Mouse (Mus musculus) hematopoietic stem cell, adult 5-6 weeks (primary cell): ENCODE measurements around the gene Sec16a. TPM values are rescaled to one million over a fixed set of nuclear protein-coding genes. Genes with fewer than 3 reads are reported as not detected.
"Not testable (repeated sequence)": the region's sequence is repeated elsewhere in the genome, so short reads cannot be mapped to it uniquely, and the experiment has no call there.

Experiments
- ATAC-seq, 2 experiments: fragments of 125-278 bp in 1 of 2; replicated peaks in 1 of 2; 2 replicates each; pipeline ENCODE4 v1.8.0; 2016 to 2017; ENCODE audit warnings: inconsistent platforms in 2 of 2, mild to moderate bottlenecking in 2 of 2, moderate number of reproducible peaks in 2 of 2, low read depth in 1 of 2, moderate TSS enrichment in 1 of 2; ENCODE audit not compliant: low FRiP score in 2 of 2, poor library complexity in 2 of 2, severe bottlenecking in 2 of 2, insufficient read depth in 1 of 2, low TSS enrichment in 1 of 2
- total RNA-seq: library from RNA; stranded (forward); fragments of 172-1452, 232-1000 nt; gene quantifications from 2 replicates; pipeline ENCODE4 v1.2.3, GENCODE M21; 2017

The Sec16a gene
- total RNA-seq, 1 experiment from 2014 or later: 30.8 TPM

GRCm38 (mm10) chr2:26410091-26410490 lies 34.9 kb downstream of the Sec16a start:
- ATAC-seq: no peak

DNA sequence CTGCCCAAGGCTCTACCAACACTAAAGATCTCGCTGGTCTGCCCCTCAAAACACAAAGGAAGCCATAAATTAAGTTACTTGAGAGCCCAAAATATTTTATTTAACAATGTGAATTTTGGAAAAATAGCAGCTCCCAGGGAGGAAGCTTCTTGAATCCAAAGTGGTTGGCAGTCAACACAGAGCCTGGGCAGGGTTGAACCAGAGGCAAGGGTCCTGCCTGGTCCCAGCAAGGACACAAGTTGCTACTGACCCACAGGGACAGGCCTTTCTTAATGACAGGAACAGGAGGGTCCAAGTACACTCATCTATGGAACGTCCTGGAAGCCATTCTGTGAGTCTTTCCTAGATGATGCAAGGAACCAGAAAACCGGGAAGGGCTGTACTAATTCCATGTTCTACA lies 35.7 kb downstream of the Sec16a start:
- ATAC-seq: no peak

DNA sequence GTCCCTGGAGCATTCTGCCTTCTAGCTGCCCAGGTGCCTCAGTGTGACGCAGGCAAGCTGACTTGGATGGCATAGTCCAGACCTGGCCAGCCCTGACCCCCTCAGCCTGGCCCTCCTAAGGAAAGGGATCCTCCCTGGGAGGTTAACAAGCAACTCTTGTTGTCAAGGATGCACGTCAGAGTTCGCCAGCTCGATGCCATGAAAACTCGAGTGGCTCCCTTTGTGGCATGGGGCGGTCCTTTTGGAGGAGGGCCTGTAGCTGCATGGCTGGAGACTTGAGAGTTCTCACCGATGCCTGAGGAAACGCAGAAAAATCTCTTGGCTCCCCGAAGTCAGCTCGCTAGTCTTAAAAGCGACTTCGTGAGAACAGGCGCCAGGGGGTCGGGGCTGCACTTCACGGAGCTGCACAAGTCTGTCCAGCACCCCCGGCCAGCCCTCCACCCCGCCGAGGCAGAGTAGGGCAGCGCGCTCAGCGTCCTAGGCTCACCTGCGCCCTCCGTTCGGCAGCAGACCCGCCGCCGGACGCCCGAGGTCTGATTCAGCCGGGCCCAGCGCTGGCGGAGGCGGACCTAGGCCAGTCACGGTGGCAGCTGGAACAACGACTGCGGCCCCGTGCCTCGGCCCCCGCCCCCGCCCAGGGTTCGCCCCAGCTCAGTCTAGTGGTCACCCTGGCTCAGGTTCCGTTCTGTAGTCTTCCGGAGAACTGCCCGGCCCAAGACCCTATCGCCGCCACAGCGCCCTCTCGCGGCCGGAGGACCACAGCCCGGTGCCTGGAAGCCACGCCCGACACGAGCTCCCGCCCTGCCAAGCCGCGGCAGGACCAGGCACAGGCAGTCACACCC lies 36.3 kb downstream of the Sec16a start, which contains the start of gene Inpp5e:
Gene Inpp5e, minus strand, starts transcription at position 689 of the 842 bp plus-strand sequence.
- peak; percentile 90 to 94 for ATAC-seq

DNA sequence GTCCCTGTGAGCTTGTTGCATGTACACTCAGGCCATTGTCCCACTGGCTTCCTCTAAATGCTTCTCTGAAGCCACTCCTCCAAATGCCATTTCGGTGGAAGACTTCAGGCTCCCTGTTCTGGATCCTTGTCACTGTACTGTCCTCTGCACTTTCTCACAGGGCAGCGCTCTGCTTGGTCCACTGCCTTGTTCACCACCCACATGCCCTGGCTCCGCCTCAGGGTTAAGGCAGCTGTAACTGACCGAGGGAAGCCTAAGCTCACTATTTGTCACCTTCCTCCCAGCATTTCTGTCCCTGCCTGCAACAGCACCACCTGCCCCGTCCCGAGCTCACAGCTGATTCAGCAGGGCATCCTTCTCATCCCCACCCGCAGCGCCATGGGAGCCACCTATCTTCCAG lies 41.7 kb downstream of the Sec16a start:
- ATAC-seq: no peak

DNA sequence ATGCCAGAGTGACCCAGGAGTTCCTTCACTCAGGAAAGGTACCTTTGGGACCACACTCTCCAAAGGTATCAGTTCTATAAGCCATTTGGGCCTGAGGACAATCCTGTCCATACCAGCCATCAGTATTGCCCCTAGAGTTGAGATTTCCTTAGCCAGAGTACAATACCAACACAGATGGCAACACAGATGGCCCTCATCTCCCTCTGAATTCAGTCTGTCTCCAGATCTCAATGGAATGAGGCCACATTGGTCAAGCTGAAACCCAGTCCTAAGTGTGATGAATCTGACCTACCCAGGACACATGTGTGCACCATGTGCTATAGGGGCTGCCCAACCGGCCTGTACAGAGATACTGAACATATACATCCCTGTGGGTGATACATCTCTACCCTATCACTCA lies 42.8 kb downstream of the Sec16a start:
- ATAC-seq: no peak

DNA sequence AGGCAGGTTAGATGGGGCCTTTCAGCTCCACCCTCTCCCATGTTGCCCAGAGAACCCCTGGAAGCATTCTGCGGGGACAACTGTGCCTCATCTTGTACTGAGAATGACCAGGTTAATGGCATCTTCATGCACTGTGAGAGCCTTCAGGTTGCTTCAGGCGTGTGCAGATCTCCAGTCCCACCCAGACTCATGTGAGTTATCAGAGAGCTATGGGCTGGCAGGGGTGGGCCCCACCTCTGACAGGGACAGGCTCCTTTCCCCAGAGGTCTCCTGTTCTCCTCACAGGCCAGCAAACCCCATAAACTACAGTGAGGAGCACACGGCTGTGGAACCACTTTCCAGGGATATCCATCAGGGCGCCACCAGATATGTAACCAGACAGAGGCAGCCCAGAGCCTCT lies 44.0 kb downstream of the Sec16a start:
- ATAC-seq: no peak

- ATAC-seq: no peak
Observed at GRCm38 (mm10) chr2:26400296-26400695, 44.7 kb downstream of the Sec16a start.

GRCm38 (mm10) chr2:26399647-26400046 lies 45.4 kb downstream of the Sec16a start:
- ATAC-seq: no peak

DNA sequence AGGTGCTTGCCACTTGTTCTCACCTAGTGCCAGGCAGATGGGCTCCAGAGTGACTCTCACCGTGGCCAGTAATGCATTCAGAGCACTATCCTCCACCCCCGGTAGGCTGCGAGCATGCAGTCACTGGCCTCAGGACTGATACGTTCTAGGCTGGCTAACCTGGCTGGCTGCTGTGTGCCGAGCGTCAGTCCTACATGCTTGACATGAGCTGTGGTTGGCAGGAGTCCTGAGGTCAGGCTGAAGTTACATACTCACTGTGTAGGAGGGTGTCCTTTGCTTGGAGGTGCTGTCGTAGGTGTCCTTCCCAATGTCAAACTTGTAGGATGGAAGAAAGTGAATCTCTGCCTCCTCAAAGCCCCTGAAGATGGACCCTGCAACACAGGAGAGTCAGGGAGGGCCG lies 46.0 kb downstream of the Sec16a start:
- no peak for ATAC-seq

GRCm38 (mm10) chr2:26391617-26392016 lies 53.4 kb downstream of the Sec16a start:
- no peak for ATAC-seq

GRCm38 (mm10) chr2:26390954-26391353 lies 54.1 kb downstream of the Sec16a start:
- no peak for ATAC-seq

GRCm38 (mm10) chr2:26389154-26389690 lies 55.8 kb downstream of the Sec16a start, which contains the start of the genes Entr1 and Pmpca:
Entr1 (minus strand) TSS chr2:26389316.
Pmpca (plus strand) TSS chr2:26389339.
- ATAC-seq: peak; percentile 40 to 81; a peak in 3 of 4 replicates

DNA sequence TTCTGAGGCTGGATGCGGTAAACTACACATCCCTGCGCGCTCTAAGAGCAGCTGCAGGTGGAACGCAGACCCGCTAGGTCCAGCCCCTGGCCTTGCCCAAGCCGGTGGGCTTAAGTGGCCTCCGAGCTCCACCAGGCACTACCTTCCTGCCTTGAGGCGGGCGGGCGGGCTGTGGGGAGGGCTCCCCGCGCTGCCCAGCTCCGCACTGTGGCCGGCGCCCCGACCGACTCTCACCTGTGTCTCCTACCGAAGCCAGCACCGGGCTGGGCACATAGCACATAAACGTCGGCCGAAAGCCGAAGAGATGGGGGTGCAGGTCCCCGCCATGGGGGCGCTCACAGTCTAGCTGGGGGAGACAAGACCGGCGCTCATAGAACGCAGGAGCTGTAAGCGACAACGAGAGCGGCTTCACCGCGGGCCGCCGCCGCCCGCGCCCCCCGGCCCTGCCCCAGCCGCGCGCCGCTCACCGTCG lies 56.3 kb downstream of the Sec16a start:
- no peak for ATAC-seq

GRCm38 (mm10) chr2:26387713-26388112 lies 57.3 kb downstream of the Sec16a start:
- no peak for ATAC-seq

DNA sequence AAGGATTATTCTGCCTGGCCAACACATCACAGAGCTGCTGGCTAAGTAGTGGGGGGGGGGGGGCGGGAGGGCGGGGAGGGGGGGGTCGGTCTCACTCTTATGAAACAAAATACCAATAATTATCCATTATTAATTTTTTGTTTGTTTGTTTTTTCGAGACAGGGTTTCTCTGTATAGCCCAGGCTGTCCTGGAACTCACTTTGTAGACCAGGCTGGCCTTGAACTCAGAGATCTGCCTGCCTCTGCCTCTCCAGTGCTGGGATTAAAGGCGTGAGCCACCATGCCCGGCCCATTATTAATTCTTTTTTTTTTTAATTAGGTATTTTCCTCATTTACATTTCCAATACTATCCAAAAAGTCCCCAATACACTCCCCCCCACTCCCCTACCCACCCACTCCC lies 64.1 kb downstream of the Sec16a start:
- not testable (repeated sequence) for ATAC-seq

DNA sequence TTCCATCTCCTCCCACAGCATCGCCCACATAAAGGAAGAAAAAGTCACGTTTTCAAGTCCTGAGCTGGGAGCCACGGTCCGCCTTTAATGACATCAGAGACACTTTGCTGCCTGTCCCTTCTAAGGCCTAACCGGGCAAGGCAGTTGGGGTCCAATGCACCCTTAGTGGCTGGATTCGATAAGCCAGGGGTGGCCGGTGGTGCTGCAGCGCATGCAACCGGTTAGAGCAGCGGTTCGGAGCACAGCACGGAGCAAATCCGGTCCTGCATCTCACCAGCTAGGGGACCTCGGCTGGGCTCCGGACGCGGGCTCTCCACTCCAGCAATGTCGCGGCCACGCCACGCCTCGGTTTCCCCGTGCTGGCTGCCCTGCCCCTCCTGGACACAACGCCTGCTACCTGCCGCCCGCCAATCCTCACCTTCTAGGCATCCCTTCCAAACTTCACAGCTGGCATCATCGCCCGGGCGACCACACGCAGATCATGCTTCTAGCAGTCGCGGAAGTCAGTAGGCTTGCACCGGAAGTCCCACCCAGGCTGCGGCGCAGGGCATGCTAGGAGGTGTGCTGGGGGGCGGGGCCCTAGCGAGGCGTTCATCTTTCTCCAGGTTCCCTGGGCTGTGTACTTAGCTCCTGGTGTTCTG lies 64.8 kb downstream of the Sec16a start, which contains the start of gene Snapc4:
Gene Snapc4, minus strand, starts transcription at position 523 of the 641 bp plus-strand sequence.
- peak; percentile 80 to 96 for ATAC-seq

DNA sequence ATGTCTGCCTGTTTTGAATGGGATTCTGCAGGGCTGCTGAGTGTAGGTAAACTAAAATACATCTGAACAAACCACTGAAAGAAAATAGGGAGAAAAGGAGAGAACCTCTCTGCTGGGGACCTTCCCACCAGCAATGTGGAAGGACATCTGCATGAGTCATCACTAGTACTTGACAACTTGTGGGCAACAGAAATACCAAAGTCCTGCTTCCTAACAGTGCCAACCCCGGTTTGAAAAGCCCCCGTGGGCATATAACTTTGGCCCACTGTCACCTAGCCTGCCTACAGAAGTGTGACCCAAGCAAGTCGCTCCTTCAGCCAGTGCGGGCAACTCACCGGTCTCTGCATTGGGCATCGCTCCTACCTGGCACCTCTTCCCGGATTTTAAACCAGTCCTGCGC lies 72.6 kb downstream of the Sec16a start:
- ATAC-seq: no peak

- ATAC-seq: no peak
Observed at GRCm38 (mm10) chr2:26368572-26368971, 76.4 kb downstream of the Sec16a start.
